Mouse (Mus musculus): ENCODE results near the gene Ruvbl2. TPM values are rescaled to one million over a fixed set of nuclear protein-coding genes. Genes with fewer than 3 reads are reported as not detected.

Gene Ruvbl2
- total RNA-seq, 2 experiments from 2014 or later = 18.2 to 28.1 TPM

GRCm38 (mm10) chr7:45458748-45459563 lies 21.1 kb upstream of the Ruvbl2 start:
- H3K27ac ChIP-seq = peak overlapping the region; percentile 97
- DNase-seq = peak; percentile 90
- TF ChIP-seq CTCF (IDR thresholded peaks at IDR 0.05) = no peak
- peak overlapping the region; percentile 97 for H3K4me3 ChIP-seq
- intact Hi-C loops (cut with DNase I) = no loop called here

GRCm38 (mm10) chr7:45457204-45458060 lies 19.5 kb upstream of the Ruvbl2 start:
- H3K4me3 ChIP-seq = peak overlapping the region; percentile 97
- peak; percentile 61 for DNase-seq
- no peak for TF ChIP-seq CTCF (IDR thresholded peaks at IDR 0.05)

GRCm38 (mm10) chr7:45456721-45457203 lies 18.9 kb upstream of the Ruvbl2 start:
- no peak for DNase-seq
- Histone ChIP-seq H3K27ac (peak overlapping the region; percentile 97), H3K4me3 (peak overlapping the region; percentile 97)
- intact Hi-C loops (cut with DNase I) = no loop called here
- TF ChIP-seq CTCF (IDR thresholded peaks at IDR 0.05) = no peak

More at GRCm38 (mm10) chr7:45457204-45458060, 19.5 kb upstream of the Ruvbl2 start:
- intact Hi-C loops (cut with DNase I) = no loop called here
- peak overlapping the region; percentile 97 for H3K27ac ChIP-seq

DNA sequence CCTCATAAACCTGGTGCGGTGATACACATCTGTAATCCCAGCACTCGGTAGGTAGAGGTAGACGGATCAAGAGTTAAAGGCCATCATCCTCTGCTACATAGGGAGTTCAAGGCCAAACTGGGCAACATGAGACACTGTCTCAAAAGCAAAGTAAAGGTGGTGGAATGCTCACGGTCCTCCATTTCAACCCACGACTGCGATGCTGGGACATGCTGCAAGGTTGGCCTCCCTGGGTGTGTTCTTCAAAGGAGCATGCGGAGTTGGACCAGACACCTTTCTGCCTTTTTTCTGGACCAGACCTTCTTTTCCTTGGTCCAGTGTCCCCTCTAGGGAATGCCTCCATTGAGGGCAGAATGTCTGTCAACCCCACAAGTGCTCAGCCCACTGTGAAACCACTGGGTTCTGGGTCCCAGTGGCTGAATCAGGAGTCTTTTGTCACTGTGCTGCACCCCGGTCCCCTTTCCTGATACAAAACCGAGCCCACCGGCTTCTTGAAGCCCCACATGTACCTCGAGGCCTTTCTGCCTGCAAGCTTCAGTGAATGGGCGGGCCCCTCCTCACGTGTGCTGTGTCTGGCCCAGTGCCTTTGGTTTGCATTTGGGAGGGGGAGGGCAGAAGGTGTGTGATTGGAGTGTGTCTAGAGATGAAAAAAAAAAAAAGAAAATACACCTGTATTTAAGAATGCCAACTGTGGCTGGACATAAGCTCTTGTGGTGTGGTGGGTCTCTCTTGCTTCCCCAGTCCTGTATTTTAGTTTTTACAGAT lies 18.2 kb upstream of the Ruvbl2 start:
- DNase-seq = peak; percentile 38
- intact Hi-C loops (cut with DNase I) = no loop called here
- Histone ChIP-seq H3K4me3 (no peak overlapping the region), H3K27ac (peak overlapping the region; percentile 97)
- no peak for TF ChIP-seq CTCF (IDR thresholded peaks at IDR 0.05)

DNA sequence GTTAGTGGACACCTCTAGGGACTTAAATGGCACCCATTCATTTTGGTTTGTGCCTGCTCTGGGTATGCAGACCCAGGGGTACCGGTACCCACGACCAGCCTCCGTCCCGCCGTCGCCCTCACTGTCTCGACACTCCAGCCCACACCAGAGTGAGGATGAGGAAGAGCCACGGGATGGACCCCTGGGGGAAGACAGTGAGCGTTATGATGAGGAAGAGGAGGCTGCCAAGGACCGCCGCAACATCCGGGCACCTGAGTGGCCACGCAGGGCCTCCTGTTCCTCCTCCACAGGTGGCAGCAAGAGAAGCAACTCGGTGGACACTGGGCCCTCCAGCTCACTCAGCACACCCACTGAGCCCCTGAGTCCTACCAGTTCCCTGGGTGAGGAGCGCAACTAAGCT lies 17.1 kb upstream of the Ruvbl2 start:
- intact Hi-C loops (cut with DNase I) = no loop called here
- no peak overlapping the region for H3K27ac ChIP-seq
- TF ChIP-seq CTCF (IDR thresholded peaks at IDR 0.05) = no peak
- no peak for DNase-seq
- H3K4me3 ChIP-seq = no peak overlapping the region

- H3K27ac ChIP-seq = peak overlapping the region; percentile 32
- no peak overlapping the region for H3K4me3 ChIP-seq
- DNase-seq = peak; percentile 88
- intact Hi-C loops (cut with DNase I) = no loop called here
- peak; percentile 96; the same call in 1 of the 2 replicates for TF ChIP-seq CTCF (IDR thresholded peaks at IDR 0.05)
Measured at GRCm38 (mm10) chr7:45451344-45451982, 13.6 kb upstream of the Ruvbl2 start.

GRCm38 (mm10) chr7:45449974-45450373 lies 12.1 kb upstream of the Ruvbl2 start:
- TF ChIP-seq CTCF (IDR thresholded peaks at IDR 0.05) = no peak
- H3K4me3 ChIP-seq = no peak overlapping the region

DNA sequence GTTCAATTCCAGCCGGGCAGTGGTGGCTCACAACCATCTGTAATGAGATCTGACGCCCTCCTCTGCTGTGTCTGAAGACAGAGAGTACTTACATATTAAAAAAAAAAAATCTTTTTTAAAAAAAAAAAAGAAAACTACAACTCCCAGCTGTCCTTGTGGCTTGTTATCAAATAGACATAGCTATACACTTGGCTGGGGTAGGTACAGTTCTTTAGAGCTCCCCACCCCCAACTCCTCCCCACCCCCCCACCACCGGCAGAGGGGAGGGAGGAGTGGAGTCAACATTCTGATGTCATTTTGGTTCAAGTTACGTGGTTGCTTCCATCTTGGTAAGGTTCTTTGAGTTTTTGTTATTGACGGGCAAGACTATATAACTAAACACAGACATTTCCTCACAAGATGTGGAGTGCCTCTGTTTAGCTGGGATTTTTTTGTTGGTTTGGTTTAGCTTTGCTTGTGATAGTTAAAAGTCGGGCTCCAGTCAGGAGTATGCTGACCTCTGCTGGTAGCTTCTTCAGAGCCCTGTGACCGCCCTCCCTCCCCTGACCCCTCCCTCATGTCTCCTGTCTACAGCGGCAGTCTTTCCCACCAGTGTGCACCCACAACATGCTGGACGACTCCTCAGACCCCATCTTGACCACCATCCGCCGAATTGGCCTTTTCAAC lies 9.6 kb upstream of the Ruvbl2 start:
- peak; percentile 46 for DNase-seq
- intact Hi-C loops (cut with DNase I) = no loop called here
- TF ChIP-seq CTCF (IDR thresholded peaks at IDR 0.05) = peak; percentile 73
- Histone ChIP-seq H3K4me3 (peak overlapping the region; percentile 48), H3K27ac (peak overlapping the region; percentile 93)

More at GRCm38 (mm10) chr7:45449974-45450373, 12.1 kb upstream of the Ruvbl2 start:
- no peak for DNase-seq
- intact Hi-C loops (cut with DNase I) = no loop called here
- no peak overlapping the region for H3K27ac ChIP-seq

DNA sequence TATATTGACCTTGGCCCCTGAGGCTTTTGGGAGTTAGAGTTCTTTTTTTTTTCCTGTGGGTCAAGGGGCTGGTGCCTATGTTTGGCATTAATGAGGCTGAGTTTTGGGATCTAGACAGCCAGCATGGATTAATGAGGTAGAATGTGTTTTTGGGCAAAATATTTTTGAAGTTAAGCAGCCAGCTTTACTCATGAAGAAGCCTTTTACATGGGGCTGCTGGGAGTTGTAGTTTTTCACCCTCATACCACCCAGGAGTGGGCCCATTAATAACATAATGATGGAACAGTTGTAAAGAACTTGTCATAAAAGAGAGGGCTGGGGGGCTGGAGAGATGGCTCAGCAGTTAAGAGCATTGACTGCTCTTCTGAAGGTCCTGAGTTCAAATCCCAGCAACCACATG lies 8.7 kb upstream of the Ruvbl2 start:
- DNase-seq = no peak
- no peak for TF ChIP-seq CTCF (IDR thresholded peaks at IDR 0.05)
- intact Hi-C loops (cut with DNase I) = no loop called here
- peak overlapping the region; percentile 93 for H3K27ac ChIP-seq
- no peak overlapping the region for H3K4me3 ChIP-seq

DNA sequence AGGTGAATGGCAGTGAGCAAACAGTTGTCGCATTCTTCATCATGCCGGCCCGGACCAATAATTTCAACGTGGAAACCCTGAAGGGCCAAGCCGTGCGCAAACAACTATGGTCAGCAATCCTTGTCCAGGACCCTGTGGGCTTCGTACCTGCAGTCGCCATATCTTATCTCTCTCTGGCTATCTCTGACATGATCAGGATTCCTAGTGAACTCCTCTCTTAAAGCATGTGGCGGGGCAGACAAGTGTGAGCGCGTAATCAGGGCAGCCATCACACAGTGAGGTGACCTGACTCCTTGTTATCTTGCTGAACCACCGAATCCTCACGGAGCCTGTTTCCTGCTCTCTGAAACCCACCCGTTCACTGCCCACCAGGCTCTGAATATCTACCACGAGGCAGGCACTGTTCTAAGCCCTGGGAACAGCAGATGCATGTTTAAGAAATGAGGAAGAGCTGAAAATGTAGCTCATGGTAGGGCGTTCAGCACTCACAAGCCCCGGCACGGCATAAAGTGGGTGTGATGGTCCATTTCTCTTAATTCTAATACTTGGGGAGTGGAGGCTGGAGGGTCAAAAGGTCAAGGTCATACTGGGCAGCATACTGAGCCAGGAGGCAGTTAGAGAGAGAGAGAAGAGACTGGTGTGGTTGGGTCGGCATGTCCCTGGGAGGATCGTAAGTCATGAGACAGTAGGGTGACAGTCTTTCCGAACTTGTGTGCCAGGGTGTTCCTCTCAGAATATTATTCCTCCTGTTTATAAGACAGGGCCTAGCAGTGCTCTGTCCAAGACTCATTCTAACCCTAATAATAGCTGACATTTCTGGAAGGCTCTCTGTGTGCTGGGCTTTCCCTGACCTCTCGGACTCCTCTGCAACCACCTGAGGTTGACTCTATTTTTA lies 5.9 kb upstream of the Ruvbl2 start:
- peak; percentile 61 for DNase-seq
- no peak for TF ChIP-seq CTCF (IDR thresholded peaks at IDR 0.05)
- intact Hi-C loops (cut with DNase I) = no loop called here
- peak overlapping the region; percentile 33 for H3K4me3 ChIP-seq
- H3K27ac ChIP-seq = peak overlapping the region; percentile 93
